Mouse (Mus musculus) layer of hippocampus, postnatal 14 days (tissue): Measurements from ENCODE around the gene Cbx2. TPM values are rescaled to one million over a fixed set of nuclear protein-coding genes. Genes with fewer than 3 reads are reported as not detected.

ENCODE experiments used
- DNase-seq, 2 experiments: peaks; one replicate each; pipeline ENCODE4 v3.0.0; 2021 to 2022; ENCODE audit warnings: low spot score in 2 of 2, mixed read lengths in 1 of 2
- long read RNA-seq, 2 experiments: library from polyadenylated mRNA; stranded (forward); transcript quantifications; one replicate each; pipeline ENCODE4 v2.0.0; 2021
- total RNA-seq, 2 experiments: library from RNA; stranded (reverse); gene quantifications; 2 replicates each; pipeline ENCODE4 v1.2.3; 2021

Cbx2 gene
- 1 to 10 TPM; 3.6 to 4.2 TPM for total RNA-seq
- long read RNA-seq, experiment 1, partial matches to known transcripts: 1 of 3 reads
- long read RNA-seq, experiment 1, other reads (novel, unspliced or antisense): 1 of 3 reads
- long read RNA-seq, experiment 2, partial matches to known transcripts: 0 of 5 reads
- long read RNA-seq, experiment 2, other reads (novel, unspliced or antisense): 1 of 5 reads

DNA sequence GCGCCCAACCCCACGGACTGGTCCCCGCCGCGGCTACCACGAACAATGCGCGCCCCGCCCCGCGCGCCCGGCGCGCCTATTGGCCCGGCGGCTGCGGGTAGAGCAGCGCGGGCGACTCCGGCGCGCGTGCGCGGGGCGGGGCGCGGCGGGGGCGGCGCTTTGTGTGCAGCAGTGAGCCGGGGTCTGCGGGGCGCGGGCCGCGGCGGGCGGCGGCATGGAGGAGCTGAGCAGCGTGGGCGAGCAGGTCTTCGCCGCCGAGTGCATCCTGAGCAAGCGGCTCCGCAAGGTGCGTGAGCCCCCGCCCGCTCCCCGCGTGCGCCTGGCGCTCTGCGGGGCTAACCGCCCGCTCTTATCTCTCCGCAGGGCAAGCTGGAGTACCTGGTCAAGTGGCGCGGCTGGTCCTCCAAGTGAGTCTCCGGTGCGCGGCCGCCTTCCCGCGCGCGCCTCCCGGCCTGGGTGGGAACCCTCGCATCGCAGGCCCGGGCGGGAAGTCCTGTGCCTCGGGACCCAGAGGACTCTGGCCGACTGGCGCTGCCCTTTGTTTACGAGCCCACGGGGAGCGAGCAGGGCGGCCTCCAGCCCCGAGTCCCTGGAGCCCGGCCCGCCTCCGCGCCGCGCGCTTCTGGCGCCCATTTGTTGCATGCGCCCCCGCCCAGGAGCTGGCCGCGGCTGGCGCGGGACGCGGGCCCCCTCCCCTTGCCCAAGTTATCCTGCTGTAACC is at the start of gene Cbx2:
Gene Cbx2, plus strand, starts transcription at position 68 of the 721 bp plus-strand sequence.
- DNase-seq: peak; percentile 79 to 85

DNA sequence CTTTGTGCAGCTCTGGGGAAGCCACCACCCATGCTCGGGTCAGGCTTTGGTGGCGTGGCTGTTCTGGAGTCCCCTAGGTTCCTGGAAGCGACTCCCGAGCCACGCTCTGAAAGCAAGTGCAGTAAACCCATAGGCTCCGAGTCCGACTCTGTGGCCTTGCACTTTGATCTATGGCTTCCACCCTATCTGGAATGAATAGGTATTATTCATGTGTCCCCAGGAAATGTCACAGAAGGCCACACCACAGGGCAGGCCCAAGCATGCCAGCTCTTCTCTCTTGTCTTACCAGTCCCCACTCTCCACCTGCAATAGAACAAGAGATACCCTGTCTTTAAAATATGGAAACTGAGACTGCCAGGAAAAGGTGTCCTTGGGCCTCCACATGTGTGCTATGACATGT is 48.4 kb upstream of the Cbx2 start:
- DNase-seq: no peak

DNA sequence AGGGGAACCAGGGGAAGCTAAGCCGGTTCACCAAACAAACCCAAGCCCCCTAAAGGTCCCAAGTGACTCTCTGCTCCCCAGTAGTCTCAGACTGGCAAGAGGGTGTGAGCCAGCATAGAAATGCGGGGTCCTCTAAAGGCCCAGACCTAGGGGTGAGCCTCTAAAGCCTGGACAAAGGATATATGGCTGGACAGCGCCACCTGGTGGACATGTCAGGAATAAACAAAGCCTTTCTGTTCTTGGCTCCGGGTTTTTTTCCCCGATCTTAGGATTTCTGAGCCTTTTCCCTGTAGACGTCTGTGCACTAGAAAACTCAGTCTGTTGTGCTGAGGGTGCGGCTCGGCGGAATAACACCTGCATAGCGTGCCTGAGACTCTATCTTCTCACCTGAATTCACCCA is 47.3 kb upstream of the Cbx2 start:
- DNase-seq: peak; percentile 78 to 79

DNA sequence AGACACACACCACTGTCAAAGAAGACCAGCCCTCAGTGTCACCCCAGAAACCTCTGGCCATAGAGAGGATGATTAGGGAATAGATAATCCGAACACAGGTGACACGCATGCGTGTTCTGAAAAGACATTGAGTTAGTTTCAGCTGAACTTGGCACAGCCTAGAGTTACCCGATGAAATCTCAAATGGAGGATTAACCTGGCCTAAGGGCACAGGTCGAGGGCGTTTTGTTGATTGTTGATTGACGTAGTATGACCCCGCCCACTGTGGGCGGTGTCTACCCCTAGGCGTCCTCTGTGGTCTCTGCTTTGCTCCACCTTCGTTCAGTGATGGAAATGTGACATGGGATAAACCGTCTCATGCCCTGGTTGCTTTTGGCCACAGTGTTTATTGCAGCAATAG is 46.8 kb upstream of the Cbx2 start:
- no peak for DNase-seq

DNA sequence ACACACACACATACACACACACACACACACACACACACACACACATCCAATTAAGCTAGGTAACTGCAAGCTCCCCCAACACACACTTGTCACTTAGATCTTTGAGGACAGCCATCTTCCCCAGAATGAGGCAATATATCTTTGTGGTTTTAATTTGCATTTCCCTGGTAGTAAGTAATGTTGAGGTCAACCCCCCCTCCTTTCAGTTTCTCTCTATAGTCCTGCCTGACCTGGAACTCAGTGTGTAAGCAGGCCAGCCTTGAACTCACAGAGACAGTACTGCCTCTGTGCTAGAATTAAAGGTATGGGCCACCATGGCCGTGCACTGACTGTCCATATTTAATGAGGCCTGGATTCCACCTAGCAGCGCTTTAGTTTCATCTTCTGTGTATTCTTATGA is 42.4 kb upstream of the Cbx2 start:
- no peak for DNase-seq

DNA sequence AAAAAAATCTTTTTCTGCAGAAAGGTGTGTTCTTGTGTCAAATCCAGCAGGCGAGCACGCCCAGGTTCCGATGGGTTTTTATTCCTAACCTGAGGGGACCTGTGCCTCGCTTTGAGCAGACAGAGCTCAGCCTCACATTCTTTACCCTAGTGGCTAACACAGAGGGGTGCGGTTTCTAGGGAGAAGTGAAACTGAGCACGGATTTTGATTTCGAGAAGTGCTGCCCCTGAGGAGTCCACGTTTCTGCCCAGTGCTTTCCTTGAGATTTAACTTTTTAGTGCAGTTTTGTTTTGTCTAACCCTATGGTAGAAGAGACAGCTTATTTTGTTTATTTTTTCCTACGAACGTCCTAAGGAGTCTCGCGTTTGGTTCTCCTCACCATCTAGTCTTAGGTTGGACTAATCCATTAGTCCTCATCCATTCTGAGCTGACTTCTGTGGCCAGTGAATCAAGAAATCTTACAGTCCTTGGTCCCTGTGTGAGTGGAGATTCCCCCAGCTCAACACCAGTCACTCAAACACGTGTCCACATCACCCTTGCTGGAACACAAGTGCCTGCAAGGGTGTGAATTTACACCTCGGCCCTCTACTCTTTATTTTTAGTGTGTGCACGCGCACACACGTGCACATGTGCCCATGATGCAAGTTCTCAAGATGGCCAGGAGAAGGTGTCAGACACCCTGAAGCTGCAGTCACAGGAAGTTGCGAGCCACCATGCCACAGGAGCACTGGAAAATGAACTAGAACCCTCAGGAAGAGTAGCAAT is 41.6 kb upstream of the Cbx2 start:
- no peak for DNase-seq

GRCm38 (mm10) chr11:118982593-118983113 is 40.1 kb upstream of the Cbx2 start:
- DNase-seq: no peak

DNA sequence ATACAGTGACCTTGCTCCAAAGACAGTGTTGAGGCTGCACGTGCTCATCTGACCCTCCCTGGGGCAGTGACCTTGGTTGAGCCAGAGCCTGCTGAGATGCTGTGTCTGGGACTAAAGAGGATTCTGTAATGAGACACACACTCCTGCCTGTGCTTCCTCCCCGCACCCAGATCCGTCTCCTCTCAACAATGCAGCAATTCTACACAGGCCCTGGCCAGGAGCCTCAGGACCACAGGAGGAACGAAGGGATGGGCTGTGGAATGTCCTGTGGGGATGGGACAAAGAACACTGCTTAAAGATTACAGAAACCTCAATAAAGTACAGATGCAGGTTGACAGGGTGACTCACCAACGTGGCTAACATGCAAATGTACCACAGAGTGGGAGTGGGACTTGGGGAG is 37.2 kb upstream of the Cbx2 start:
- no peak for DNase-seq

DNA sequence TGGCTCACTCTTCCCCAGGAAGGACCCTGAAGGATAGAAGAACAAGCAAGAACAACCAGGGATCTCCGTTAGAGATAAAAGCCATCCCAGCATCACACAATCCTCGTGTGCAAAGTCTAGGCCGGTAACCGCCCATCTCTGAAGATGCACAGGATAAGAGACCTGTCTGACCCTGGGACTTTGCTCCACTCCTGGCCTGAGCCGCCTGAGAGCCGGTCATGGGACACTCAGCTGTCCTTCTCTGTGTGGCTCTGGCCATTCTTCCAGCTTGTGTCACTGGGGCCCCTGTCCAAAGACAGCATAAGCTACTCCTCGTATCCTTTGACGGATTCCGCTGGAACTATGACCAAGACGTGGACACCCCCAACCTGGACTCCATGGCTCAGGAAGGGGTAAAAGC is 34.8 kb upstream of the Cbx2 start, which contains the start of gene Enpp7:
Gene Enpp7, plus strand, starts transcription at position 190 of the 400 bp plus-strand sequence.
- DNase-seq: no peak

DNA sequence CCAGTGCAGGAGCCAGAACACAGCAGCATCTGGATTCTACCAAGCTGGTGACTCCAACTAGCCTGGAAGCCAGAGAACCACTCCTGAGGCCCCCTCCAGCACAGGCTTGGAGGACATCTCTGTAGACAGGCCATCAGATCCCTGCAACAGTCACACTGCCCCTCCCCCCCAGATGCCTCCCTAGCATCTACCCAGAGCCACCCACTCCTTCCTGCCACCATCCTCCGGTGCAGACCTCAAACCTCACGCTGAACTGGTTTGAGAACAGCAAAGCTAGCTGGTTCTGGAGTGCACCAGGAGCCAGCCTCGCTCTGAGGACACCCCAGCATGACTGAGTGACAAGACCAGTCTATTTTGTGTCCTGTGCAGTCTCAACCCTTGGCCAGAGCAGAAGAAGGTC is 30.0 kb upstream of the Cbx2 start:
- no peak for DNase-seq

GRCm38 (mm10) chr11:118995448-118995847 is 27.3 kb upstream of the Cbx2 start:
- DNase-seq: no peak

GRCm38 (mm10) chr11:118997182-118997581 is 25.6 kb upstream of the Cbx2 start:
- no peak for DNase-seq

DNA sequence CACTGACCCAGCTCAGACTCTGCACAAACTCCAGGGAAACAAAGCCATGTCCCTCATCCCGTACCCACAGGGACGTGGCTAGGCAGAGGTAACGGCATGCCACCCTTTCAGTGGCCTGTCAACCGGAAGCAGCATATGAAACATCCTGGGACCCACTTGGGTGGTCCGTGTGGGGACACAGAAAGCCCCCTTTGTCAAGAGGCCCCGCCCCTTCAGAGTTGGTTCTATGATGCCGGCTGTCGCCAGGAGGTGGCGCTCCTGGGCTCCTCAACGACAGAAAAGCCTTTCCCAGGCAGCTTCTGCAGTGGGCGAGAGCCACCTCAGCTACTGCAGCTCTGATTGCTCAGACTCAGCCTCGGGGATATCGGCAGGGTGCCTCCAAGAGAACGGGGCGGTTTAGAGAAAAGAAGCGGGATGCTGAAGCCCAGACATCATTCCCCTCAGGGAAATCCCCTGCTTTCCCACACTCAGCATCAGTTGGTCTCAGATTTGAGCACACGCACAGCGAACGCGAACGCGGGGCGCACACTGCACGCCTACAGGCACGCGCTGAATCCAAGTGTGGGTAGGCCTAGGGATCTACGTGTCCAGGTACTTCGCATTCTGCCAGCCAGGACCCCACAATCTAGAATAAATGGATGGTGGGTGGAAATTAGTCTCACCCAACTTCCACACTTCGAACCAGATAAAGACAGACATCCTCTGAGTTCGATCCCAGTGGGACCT is 24.1 kb upstream of the Cbx2 start:
- DNase-seq: peak; percentile 89 to 90

- DNase-seq: peak; percentile 38 to 49
Measured at GRCm38 (mm10) chr11:118999361-118999804, 23.4 kb upstream of the Cbx2 start.

- DNase-seq: no peak
Measured at GRCm38 (mm10) chr11:119000877-119001276, 21.9 kb upstream of the Cbx2 start.

DNA sequence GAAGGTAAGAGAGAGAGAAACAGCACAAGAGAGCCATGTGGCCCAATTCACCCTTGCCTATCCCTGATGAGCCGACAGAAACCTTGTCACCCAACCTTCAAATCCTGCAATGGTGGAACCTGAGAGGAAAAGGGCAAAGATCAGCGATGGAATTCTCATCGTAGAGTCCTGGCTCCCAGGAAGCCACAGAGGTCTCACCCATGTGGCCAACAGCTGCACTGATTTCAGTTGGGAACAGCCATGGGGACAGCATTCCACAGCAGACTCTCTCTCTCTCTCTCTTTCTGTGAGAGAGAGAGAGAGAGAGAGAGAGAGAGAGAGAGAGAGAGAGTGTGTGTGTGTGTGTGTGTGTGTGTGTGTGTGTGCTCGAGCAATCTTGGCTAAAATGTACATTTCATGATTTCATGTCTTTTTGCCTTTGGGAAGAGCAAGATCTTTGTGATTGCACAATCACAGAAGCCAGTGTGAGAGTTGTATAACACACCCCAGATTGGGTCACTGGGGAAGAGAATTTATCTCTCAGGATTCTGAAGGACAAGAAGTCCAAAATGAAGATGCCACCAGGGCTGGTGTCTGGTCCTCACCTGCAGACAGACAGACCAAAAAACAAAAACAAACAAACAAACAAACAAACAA is 21.2 kb upstream of the Cbx2 start:
- no peak for DNase-seq

- DNase-seq: no peak
Measured at GRCm38 (mm10) chr11:119005547-119006275, 17.1 kb upstream of the Cbx2 start.

DNA sequence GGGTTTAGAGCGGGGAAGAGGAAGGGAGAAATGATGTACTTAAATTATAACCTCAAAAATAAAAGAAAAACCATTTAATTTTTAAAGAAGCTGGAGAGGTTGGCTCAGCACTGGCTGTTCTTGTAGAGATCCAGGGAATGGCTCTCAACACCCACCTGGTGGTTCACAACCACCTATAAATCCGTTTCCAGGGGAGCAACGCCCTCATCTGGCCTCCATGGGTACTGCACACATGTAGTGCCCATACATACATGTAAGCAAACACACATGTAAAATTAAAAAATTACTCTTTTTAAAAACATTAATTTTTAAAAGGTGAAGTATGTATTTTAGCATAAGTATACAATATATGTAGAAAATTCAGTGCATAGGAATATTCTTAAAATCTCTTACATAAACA is 16.3 kb upstream of the Cbx2 start:
- DNase-seq: no peak

GRCm38 (mm10) chr11:119007461-119008456 is 15.0 kb upstream of the Cbx2 start:
- no peak for DNase-seq
